Mouse (Mus musculus): Measurements from ENCODE around the gene Cnbp.

DNA sequence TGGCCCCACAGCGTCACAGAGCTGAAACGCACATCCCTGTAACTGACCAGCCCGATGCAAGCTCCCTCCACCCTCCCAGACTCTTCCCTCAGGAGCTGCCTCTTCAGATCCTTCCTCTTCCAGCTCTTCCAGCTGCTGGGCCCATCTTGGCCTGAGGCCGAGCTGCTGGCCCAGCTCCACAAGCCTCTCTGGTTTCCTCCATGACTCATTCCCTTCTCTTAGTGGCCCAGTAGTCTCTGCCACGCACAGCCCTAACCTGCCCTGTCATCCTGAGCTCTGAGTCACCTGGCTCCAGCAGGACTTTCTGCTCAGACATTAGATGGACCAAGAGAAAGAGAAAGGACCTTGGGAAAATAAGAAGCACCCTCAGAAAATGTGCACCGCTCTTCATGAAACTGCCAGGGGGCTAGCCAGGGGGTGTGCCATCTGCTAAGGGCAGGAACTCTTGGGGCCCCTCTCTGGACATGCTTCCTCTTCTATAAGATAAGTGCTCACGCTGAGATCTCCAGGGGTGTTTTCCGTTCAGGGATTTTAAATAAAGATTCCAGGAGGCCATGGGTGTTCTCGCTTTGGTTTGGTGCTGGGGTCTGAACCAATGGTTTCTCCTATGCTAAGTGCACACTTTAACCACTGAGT lies 18.1 kb upstream of the Cnbp start:
- TF ChIP-seq CTCF (IDR thresholded peaks at IDR 0.05; ENCODE audit: low read depth, low read length) (no peak), POLR2A (IDR thresholded peaks at IDR 0.05; ENCODE audit: extremely low read depth, insufficient read depth, low read length) (no peak)

All from liver, adult 2 months (tissue).